Mouse (Mus musculus) adrenal gland, postnatal 36 days (tissue): ENCODE results near the gene Cx3cr1. TPM values are rescaled to one million over a fixed set of nuclear protein-coding genes. Genes with fewer than 3 reads are reported as not detected.
"Not testable (repeated sequence)": the region's sequence is repeated elsewhere in the genome, so short reads cannot be mapped to it uniquely, and the experiment has no call there.

ENCODE experiments used
- DNase-seq, 2 experiments: peaks; one replicate each; pipeline ENCODE4 v3.0.0; 2021; ENCODE audit warnings: mixed read lengths in 1 of 2
- long read RNA-seq, 2 experiments: library from polyadenylated mRNA; stranded (forward); transcript quantifications; one replicate each; pipeline ENCODE4 v2.0.0; 2021; ENCODE audit warnings: borderline sequencing depth in 2 of 2
- total RNA-seq, 2 experiments: library from RNA; stranded (reverse); gene quantifications; 2 replicates each; pipeline ENCODE4 v1.2.3; 2021

Cx3cr1 gene
- total RNA-seq = 1 to 10 TPM; 3.4 to 6.8 TPM
- long read RNA-seq, experiment 1, partial matches to known transcripts = 0 of 8 reads
- long read RNA-seq, experiment 1, other reads (novel, unspliced or antisense) = 8 of 8 reads
- long read RNA-seq, experiment 2 = 0 reads

GRCm38 (mm10) chr9:120069779-120070178 is at the start of gene Cx3cr1:
Cx3cr1 (minus strand) TSS chr9:120069879.
- DNase-seq = no peak

- DNase-seq = no peak
Measured at GRCm38 (mm10) chr9:120118212-120118611, 48.5 kb upstream of the Cx3cr1 start.

- no peak for DNase-seq
Measured at GRCm38 (mm10) chr9:120116184-120116624, 46.5 kb upstream of the Cx3cr1 start.

GRCm38 (mm10) chr9:120115580-120115979 is 45.9 kb upstream of the Cx3cr1 start:
- peak; percentile 20 to 47 for DNase-seq

GRCm38 (mm10) chr9:120114789-120115151 is 45.1 kb upstream of the Cx3cr1 start:
- DNase-seq = no peak

GRCm38 (mm10) chr9:120114051-120114788 is 44.5 kb upstream of the Cx3cr1 start:
- no peak for DNase-seq

GRCm38 (mm10) chr9:120113456-120113855 is 43.8 kb upstream of the Cx3cr1 start:
- no peak for DNase-seq

GRCm38 (mm10) chr9:120112472-120112871 is 42.8 kb upstream of the Cx3cr1 start:
- DNase-seq = no peak

- no peak for DNase-seq
Measured at GRCm38 (mm10) chr9:120111156-120111945, 41.7 kb upstream of the Cx3cr1 start.

GRCm38 (mm10) chr9:120110211-120111018 is 40.7 kb upstream of the Cx3cr1 start, which contains the start of gene Slc25a38:
Slc25a38 (plus strand) TSS chr9:120110374.
- DNase-seq = peak; percentile 96 to 99

- DNase-seq = not testable (repeated sequence)
Measured at GRCm38 (mm10) chr9:120108953-120109352, 39.3 kb upstream of the Cx3cr1 start.

- DNase-seq = no peak
Measured at GRCm38 (mm10) chr9:120101165-120101564, 31.5 kb upstream of the Cx3cr1 start.

GRCm38 (mm10) chr9:120099304-120099703 is 29.6 kb upstream of the Cx3cr1 start:
- DNase-seq = no peak

- DNase-seq = peak; percentile 65 to 74
Measured at GRCm38 (mm10) chr9:120098682-120099081, 29.0 kb upstream of the Cx3cr1 start.

- no peak for DNase-seq
Measured at GRCm38 (mm10) chr9:120095886-120096285, 26.2 kb upstream of the Cx3cr1 start.

GRCm38 (mm10) chr9:120093701-120094100 is 24.0 kb upstream of the Cx3cr1 start:
- no peak for DNase-seq

GRCm38 (mm10) chr9:120091696-120092238 is 22.1 kb upstream of the Cx3cr1 start, which contains the start of gene Ccr8:
Ccr8 (plus strand) TSS chr9:120092114.
- DNase-seq = no peak

- DNase-seq = no peak
Measured at GRCm38 (mm10) chr9:120091086-120091485, 21.4 kb upstream of the Cx3cr1 start.

- no peak for DNase-seq
Measured at GRCm38 (mm10) chr9:120089125-120089524, 19.4 kb upstream of the Cx3cr1 start.

- DNase-seq = no peak
Measured at GRCm38 (mm10) chr9:120084406-120084805, 14.7 kb upstream of the Cx3cr1 start.

GRCm38 (mm10) chr9:120083158-120083894 is 13.6 kb upstream of the Cx3cr1 start:
- DNase-seq = no peak
